Mouse (Mus musculus) hindbrain, embryonic 13.5 days (tissue): Measurements from ENCODE around the gene Ell2. TPM values are rescaled to one million over a fixed set of nuclear protein-coding genes. Genes with fewer than 3 reads are reported as not detected.

Experiments
- ATAC-seq: fragments of 200-750 bp; cut with Nextera tagmentation; 2 replicates; pipeline ENCODE4 v1.8.0; 2017; ENCODE audit warnings: moderate TSS enrichment; ENCODE audit not compliant: low FRiP score
- H3K27ac ChIP-seq: fragments of 300-500 bp; sonication (generic); 2 replicates; pipeline ENCODE4 v1.5.1; 2015; ENCODE audit warnings: inconsistent platforms, mild to moderate bottlenecking, moderate library complexity
- H3K27me3 ChIP-seq: fragments of 300-500 bp; sonication (generic); 2 replicates; pipeline ENCODE4 v1.6.1; 2015; ENCODE audit warnings: mild to moderate bottlenecking, inconsistent platforms
- H3K36me3 ChIP-seq: fragments of 300-500 bp; sonication (generic); 2 replicates; pipeline ENCODE4 v1.6.1; 2015; ENCODE audit warnings: mild to moderate bottlenecking, inconsistent platforms
- H3K4me1 ChIP-seq: fragments of 300-500 bp; sonication (generic); replicated peaks from 2 replicates; pipeline ENCODE4 v1.6.1; 2015; ENCODE audit warnings: inconsistent platforms
- H3K4me2 ChIP-seq: fragments of 300-500 bp; sonication (generic); 2 replicates; pipeline ENCODE4 v1.6.1; 2015; ENCODE audit warnings: inconsistent platforms, mild to moderate bottlenecking, moderate library complexity
- H3K4me3 ChIP-seq: fragments of 300-500 bp; sonication (generic); 2 replicates; pipeline ENCODE4 v1.5.1; 2015; ENCODE audit warnings: mild to moderate bottlenecking, inconsistent platforms
- H3K9ac ChIP-seq: fragments of 300-500 bp; sonication (generic); 2 replicates; pipeline ENCODE4 v1.6.1; 2015; ENCODE audit warnings: mild to moderate bottlenecking, inconsistent platforms
- H3K9me3 ChIP-seq: fragments of 300-500 bp; sonication (generic); 2 replicates; pipeline ENCODE4 v1.6.1; 2016; ENCODE audit warnings: inconsistent platforms
- whole genome bisulfite sequencing: fragments of 180-500 bp; shearing (Covaris S2); methylation state at CpG from one replicate; pipeline ENCODE4 v1.1.7; 2015; 5-methylcytosine and 5-hydroxymethylcytosine counted together
- polyA plus RNA-seq: library from polyadenylated mRNA; unstranded; fragments of >200 nt; fragmentation: Nextera tagmentation; extraction: Ambion mirVana; gene quantifications from 2 replicates; pipeline ENCODE4 v1.2.1, GENCODE M21; 2015

The Ell2 gene
- polyA plus RNA-seq, 1 experiment from 2014 or later, result 2.3 TPM

GRCm38 (mm10) chr13:75776692-75777091 lies 70.1 kb downstream of the Ell2 start:
- no peak overlapping the region for H3K4me3 ChIP-seq
- H3K36me3 ChIP-seq, result no peaks in the 10 kb centered on the region
- no peak for ATAC-seq
- H3K27me3 ChIP-seq, result no peaks in the 10 kb centered on the region
- H3K4me2 ChIP-seq, result no peak overlapping the region
- WGBS, result 75% methylated on average over 1 of the region's 1 CpGs
- 0 out of 2 replicates have a peak, but pooled peaks cover 5% of the 10 kb centered on the region for H3K4me1 ChIP-seq
- no peaks in the 10 kb centered on the region for H3K9me3 ChIP-seq
- no peak overlapping the region for H3K27ac ChIP-seq
- H3K9ac ChIP-seq, result no peak overlapping the region

GRCm38 (mm10) chr13:75778156-75778555 lies 71.6 kb downstream of the Ell2 start:
- Histone ChIP-seq H3K4me2 (no peak overlapping the region), H3K27me3 (no peaks in the 10 kb centered on the region), H3K9me3 (no peaks in the 10 kb centered on the region), H3K36me3 (no peaks in the 10 kb centered on the region), H3K4me3 (no peak overlapping the region), H3K9ac (no peak overlapping the region), H3K4me1 (0 out of 2 replicates have a peak, but pooled peaks cover 5% of the 10 kb centered on the region), H3K27ac (no peak overlapping the region)
- ATAC-seq, result no peak
- WGBS, result 91% methylated on average over 6 of the region's 6 CpGs

GRCm38 (mm10) chr13:75779169-75779568 lies 72.6 kb downstream of the Ell2 start:
- Histone ChIP-seq H3K27ac (no peak overlapping the region), H3K4me1 (0 out of 2 replicates have a peak, but pooled peaks cover 5% of the 10 kb centered on the region), H3K27me3 (no peaks in the 10 kb centered on the region), H3K9me3 (no peaks in the 10 kb centered on the region), H3K4me2 (no peak overlapping the region), H3K4me3 (no peak overlapping the region), H3K36me3 (no peaks in the 10 kb centered on the region), H3K9ac (no peak overlapping the region)
- WGBS, result 98% methylated on average over 2 of the region's 2 CpGs
- ATAC-seq, result no peak

GRCm38 (mm10) chr13:75780096-75780495 lies 73.5 kb downstream of the Ell2 start:
- H3K36me3 ChIP-seq, result no peaks in the 10 kb centered on the region
- no peaks in the 10 kb centered on the region for H3K27me3 ChIP-seq
- no peak for ATAC-seq
- H3K27ac ChIP-seq, result no peak overlapping the region
- H3K4me3 ChIP-seq, result no peak overlapping the region
- WGBS, result 81% methylated on average over 2 of the region's 2 CpGs
- no peaks in the 10 kb centered on the region for H3K9me3 ChIP-seq
- H3K4me1 ChIP-seq, result 0 out of 2 replicates have a peak, but pooled peaks cover 5% of the 10 kb centered on the region
- H3K9ac ChIP-seq, result no peak overlapping the region
- H3K4me2 ChIP-seq, result no peak overlapping the region

GRCm38 (mm10) chr13:75785726-75786125 lies 79.2 kb downstream of the Ell2 start:
- Histone ChIP-seq H3K36me3 (no peaks in the 10 kb centered on the region), H3K27me3 (no peaks in the 10 kb centered on the region), H3K9ac (no peak overlapping the region), H3K9me3 (no peaks in the 10 kb centered on the region), H3K27ac (no peak overlapping the region), H3K4me2 (no peak overlapping the region), H3K4me1 (no peaks in the 10 kb centered on the region), H3K4me3 (no peak overlapping the region)
- whole genome bisulfite sequencing, result 79% methylated on average over 4 of the region's 4 CpGs
- no peak for ATAC-seq

GRCm38 (mm10) chr13:75786264-75786663 lies 79.7 kb downstream of the Ell2 start:
- H3K27me3 ChIP-seq, result no peaks in the 10 kb centered on the region
- no peaks in the 10 kb centered on the region for H3K36me3 ChIP-seq
- WGBS, result 91% methylated on average over 11 of the region's 11 CpGs
- no peaks in the 10 kb centered on the region for H3K4me1 ChIP-seq
- H3K4me2 ChIP-seq, result no peak overlapping the region
- no peaks in the 10 kb centered on the region for H3K9me3 ChIP-seq
- H3K9ac ChIP-seq, result no peak overlapping the region
- no peak overlapping the region for H3K4me3 ChIP-seq
- H3K27ac ChIP-seq, result no peak overlapping the region
- ATAC-seq, result no peak

- 88% methylated on average over 3 of the region's 3 CpGs for WGBS
- Histone ChIP-seq H3K4me2 (no peak overlapping the region), H3K9me3 (no peaks in the 10 kb centered on the region), H3K9ac (no peak overlapping the region), H3K27ac (no peak overlapping the region), H3K4me3 (no peak overlapping the region), H3K27me3 (no peaks in the 10 kb centered on the region), H3K36me3 (no peaks in the 10 kb centered on the region), H3K4me1 (no peaks in the 10 kb centered on the region)
- no peak for ATAC-seq
Observed at GRCm38 (mm10) chr13:75787364-75787763, 80.8 kb downstream of the Ell2 start.

GRCm38 (mm10) chr13:75788178-75788577 lies 81.6 kb downstream of the Ell2 start:
- ATAC-seq, result no peak
- H3K9ac ChIP-seq, result no peak overlapping the region
- no peak overlapping the region for H3K4me2 ChIP-seq
- H3K27ac ChIP-seq, result no peak overlapping the region
- H3K9me3 ChIP-seq, result no peaks in the 10 kb centered on the region
- no peaks in the 10 kb centered on the region for H3K36me3 ChIP-seq
- no peaks in the 10 kb centered on the region for H3K4me1 ChIP-seq
- H3K4me3 ChIP-seq, result no peak overlapping the region
- 98% methylated on average over 4 of the region's 4 CpGs for WGBS
- no peaks in the 10 kb centered on the region for H3K27me3 ChIP-seq

- Histone ChIP-seq H3K27ac (no peak overlapping the region), H3K36me3 (no peaks in the 10 kb centered on the region), H3K4me3 (no peak overlapping the region), H3K9ac (no peak overlapping the region), H3K9me3 (no peaks in the 10 kb centered on the region), H3K4me1 (no peaks in the 10 kb centered on the region), H3K4me2 (no peak overlapping the region), H3K27me3 (no peaks in the 10 kb centered on the region)
- WGBS, result 93% methylated on average over 2 of the region's 2 CpGs
- ATAC-seq, result no peak
Observed at GRCm38 (mm10) chr13:75789061-75789834, 82.7 kb downstream of the Ell2 start.

- Histone ChIP-seq H3K4me2 (no peak overlapping the region), H3K9me3 (no peaks in the 10 kb centered on the region), H3K4me1 (no peaks in the 10 kb centered on the region), H3K9ac (no peak overlapping the region), H3K27ac (no peak overlapping the region), H3K36me3 (no peaks in the 10 kb centered on the region), H3K27me3 (no peaks in the 10 kb centered on the region), H3K4me3 (no peak overlapping the region)
- 73% methylated on average over 1 of the region's 1 CpGs for whole genome bisulfite sequencing
- no peak for ATAC-seq
Observed at GRCm38 (mm10) chr13:75790550-75791205, 84.1 kb downstream of the Ell2 start.

GRCm38 (mm10) chr13:75793863-75794629 lies 87.5 kb downstream of the Ell2 start:
- Histone ChIP-seq H3K4me2 (no peak overlapping the region), H3K4me1 (peaks cover 4% of the 10 kb centered on the region; the same call in 1 of the 2 replicates), H3K4me3 (no peak overlapping the region), H3K9me3 (no peaks in the 10 kb centered on the region), H3K27me3 (no peaks in the 10 kb centered on the region), H3K9ac (no peak overlapping the region), H3K27ac (no peak overlapping the region), H3K36me3 (no peaks in the 10 kb centered on the region)
- no peak for ATAC-seq
- WGBS, result 72% methylated on average over 6 of the region's 6 CpGs

- Histone ChIP-seq H3K4me2 (peak overlapping the region; percentile 57), H3K36me3 (no peaks in the 10 kb centered on the region), H3K27ac (no peak overlapping the region), H3K9ac (peak overlapping the region; percentile 49), H3K4me1 (peaks cover 4% of the 10 kb centered on the region; the same call in 1 of the 2 replicates), H3K27me3 (no peaks in the 10 kb centered on the region), H3K9me3 (no peaks in the 10 kb centered on the region), H3K4me3 (peak overlapping the region; percentile 26)
- WGBS, result 38% methylated on average over 18 of the region's 18 CpGs
- ATAC-seq, result peak; percentile 98
Observed at GRCm38 (mm10) chr13:75797369-75798141, 91.0 kb downstream of the Ell2 start.
